Mouse (Mus musculus) lung, postnatal 0 days (tissue): Measurements from ENCODE around the gene Dpf1.

Experiments
- CTCF ChIP-seq: IDR thresholded peaks from 2 replicates; pipeline ENCODE4 v1.5.1; 2016; ENCODE audit warnings: antibody characterized with exemption, mild to moderate bottlenecking
- EP300 ChIP-seq: IDR thresholded peaks from 2 replicates; pipeline ENCODE4 v1.6.1; 2016; ENCODE audit warnings: antibody characterized with exemption, mild to moderate bottlenecking, control low read depth

GRCm38 (mm10) chr7:29309221-29309721 lies 5.5 kb downstream of the Dpf1 start:
- no peak for TF ChIP-seq CTCF
- no peak for TF ChIP-seq EP300
